In the genomic region with DNA sequence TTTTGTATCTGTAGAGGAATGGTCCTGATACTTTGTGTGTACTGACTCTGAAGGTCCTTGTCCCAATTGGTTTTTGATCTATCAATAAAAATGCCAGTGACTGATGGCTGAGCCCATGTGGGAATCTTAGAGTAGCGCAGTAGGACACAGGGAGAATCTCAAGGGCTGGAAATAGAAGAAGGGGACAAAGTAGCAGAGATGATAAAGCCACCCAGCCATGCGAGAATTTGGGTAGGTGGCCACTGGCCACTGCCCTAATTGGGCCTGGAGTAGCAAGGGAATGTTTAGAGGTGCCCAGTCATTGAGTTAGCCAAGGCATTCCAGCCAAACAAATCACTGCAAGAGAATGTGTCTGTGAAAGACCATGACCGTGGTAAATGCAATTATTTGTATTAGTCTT, we compare ENCODE assay signal across 15 mouse cellular contexts.
"Had no signal": no experiment of that assay in that cellular context is flagged by ENCODE, and none has a peak within 500 bp of the region (broad histone marks: within the 10 kb centered on the region; RNA-seq: fewer than 3 reads in every experiment).

No protein-coding gene starts in this region.

- DNase-seq: cerebellum, adult 8-10 months; cerebellum, adult 9-10 months; cerebellum, adult 9-11 months; cerebellum, postnatal 10 days; cerebellum, postnatal 14 days; cerebellum, postnatal 25 days; cerebellum, postnatal 36 days; embryo, embryonic 11 days; forebrain, postnatal 0 days; gastrocnemius, adult 2 months; gastrocnemius, postnatal 10 days; gastrocnemius, postnatal 14 days; gastrocnemius, postnatal 25 days; gastrocnemius, postnatal 36 days; heart, adult 2 months had no signal
